Mouse (Mus musculus) right cerebral cortex, adult 2 months (tissue): ENCODE measurements around the gene Ptgis.

ENCODE experiments used
- DNase-seq, 2 experiments: peaks; one replicate each; pipeline ENCODE4 v3.0.0; 2021 to 2022; ENCODE audit warnings: low spot score in 2 of 2

The Ptgis gene

GRCm38 (mm10) chr2:167240008-167240964 lies at the start of gene Ptgis:
Ptgis (minus strand) TSS chr2:167240604.
- no peak for DNase-seq

- peak in 1 of 2 experiments; percentile 2 for DNase-seq
These were observed 41.1 kb upstream of the Ptgis start for GRCm38 (mm10) chr2:167281461-167281860.

- DNase-seq: no peak
These were observed 40.5 kb upstream of the Ptgis start for GRCm38 (mm10) chr2:167280986-167281310.

- DNase-seq: peak; percentile 86 to 89
These were observed 39.9 kb upstream of the Ptgis start for GRCm38 (mm10) chr2:167280090-167280985.

GRCm38 (mm10) chr2:167278751-167279526 lies 38.5 kb upstream of the Ptgis start:
- peak; percentile 29 to 63 for DNase-seq

- DNase-seq: no peak
These were observed 37.6 kb upstream of the Ptgis start for GRCm38 (mm10) chr2:167278011-167278410.

- DNase-seq: no peak
These were observed 36.6 kb upstream of the Ptgis start for GRCm38 (mm10) chr2:167277026-167277425.

- no peak for DNase-seq
These were observed 35.5 kb upstream of the Ptgis start for GRCm38 (mm10) chr2:167275856-167276255.

GRCm38 (mm10) chr2:167274713-167275465 lies 34.5 kb upstream of the Ptgis start:
- no peak for DNase-seq

GRCm38 (mm10) chr2:167273206-167273740 lies 32.9 kb upstream of the Ptgis start:
- DNase-seq: no peak

GRCm38 (mm10) chr2:167272706-167273105 lies 32.3 kb upstream of the Ptgis start:
- DNase-seq: no peak

GRCm38 (mm10) chr2:167271121-167271521 lies 30.7 kb upstream of the Ptgis start:
- DNase-seq: no peak

GRCm38 (mm10) chr2:167270496-167270895 lies 30.1 kb upstream of the Ptgis start:
- DNase-seq: no peak

GRCm38 (mm10) chr2:167268721-167269120 lies 28.3 kb upstream of the Ptgis start:
- no peak for DNase-seq

- no peak for DNase-seq
These were observed 27.9 kb upstream of the Ptgis start for GRCm38 (mm10) chr2:167268411-167268690.

- peak; percentile 31 to 35 for DNase-seq
These were observed 27.4 kb upstream of the Ptgis start for GRCm38 (mm10) chr2:167267531-167268410.

GRCm38 (mm10) chr2:167266231-167266630 lies 25.8 kb upstream of the Ptgis start:
- DNase-seq: no peak

- no peak for DNase-seq
These were observed 25.4 kb upstream of the Ptgis start for GRCm38 (mm10) chr2:167265806-167266205.

- DNase-seq: no peak
These were observed 24.6 kb upstream of the Ptgis start for GRCm38 (mm10) chr2:167265021-167265420.

- DNase-seq: no peak
These were observed 23.5 kb upstream of the Ptgis start for GRCm38 (mm10) chr2:167263931-167264330.
